Mouse (Mus musculus) cortical plate, adult 2 months (tissue): Measurements from ENCODE around the gene Orm2. TPM values are rescaled to one million over a fixed set of nuclear protein-coding genes. Genes with fewer than 3 reads are reported as not detected.

Experiments
- H3K27ac ChIP-seq: fragments of 200-500 bp; 2 replicates; pipeline ENCODE4 v1.5.1; 2012; ENCODE audit warnings: low read length, control low read depth, inconsistent platforms; ENCODE audit not compliant: insufficient read depth
- H3K4me1 ChIP-seq: fragments of 200-500 bp; 2 replicates; pipeline ENCODE4 v1.6.1; 2011; ENCODE audit warnings: low read length; ENCODE audit not compliant: control insufficient read depth, insufficient read depth
- H3K4me3 ChIP-seq: fragments of 200-500 bp; 2 replicates; pipeline ENCODE4 v1.5.1; 2011; ENCODE audit warnings: mild to moderate bottlenecking, low read length, control low read depth; ENCODE audit not compliant: insufficient read depth
- CTCF ChIP-seq: fragments of 200-500 bp; IDR thresholded peaks from 2 replicates; pipeline ENCODE4 v1.5.1; 2011; ENCODE audit warnings: mild to moderate bottlenecking, control low read depth, low read length; ENCODE audit not compliant: insufficient read depth; ENCODE audit errors: extremely low read depth
- POLR2A ChIP-seq: fragments of 200-500 bp; IDR thresholded peaks from 2 replicates; pipeline ENCODE4 v1.6.1; 2011; ENCODE audit warnings: mild to moderate bottlenecking, low read length, control low read depth; ENCODE audit not compliant: insufficient read depth; ENCODE audit errors: extremely low read depth
- polyA plus RNA-seq: library from polyadenylated mRNA; depleted of rRNA; stranded (reverse); fragments of >200 nt; gene quantifications from 2 replicates; pipeline ENCODE4 v1.2.3, GENCODE M21; 2012; rRNA removed

Gene Orm2
- polyA plus RNA-seq, 1 experiment: not detected

DNA sequence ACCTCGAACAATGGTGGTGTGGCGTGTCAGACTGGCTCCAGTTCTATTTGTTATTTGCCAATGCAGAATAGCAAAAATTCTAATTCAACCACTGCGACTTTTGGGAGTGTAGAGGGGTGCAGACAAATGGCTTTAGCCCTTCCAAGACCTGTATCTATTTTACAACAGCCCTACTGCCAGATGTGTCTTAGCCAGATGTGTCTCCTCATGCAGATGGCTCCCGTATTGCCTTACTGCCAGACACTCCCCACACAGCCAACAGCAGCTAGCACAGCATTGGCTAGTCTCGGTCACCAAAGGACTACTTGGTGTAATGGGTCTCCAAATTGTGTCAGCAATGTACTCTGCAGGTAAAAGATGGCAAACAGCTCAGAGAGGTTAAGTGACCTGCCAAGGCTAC is 49.0 kb downstream of the Orm2 start:
- TF ChIP-seq CTCF: no peak
- no peak for TF ChIP-seq POLR2A
- no peak overlapping the region for H3K27ac ChIP-seq
- no peaks in the 10 kb centered on the region for H3K4me1 ChIP-seq
- H3K4me3 ChIP-seq: no peak overlapping the region

DNA sequence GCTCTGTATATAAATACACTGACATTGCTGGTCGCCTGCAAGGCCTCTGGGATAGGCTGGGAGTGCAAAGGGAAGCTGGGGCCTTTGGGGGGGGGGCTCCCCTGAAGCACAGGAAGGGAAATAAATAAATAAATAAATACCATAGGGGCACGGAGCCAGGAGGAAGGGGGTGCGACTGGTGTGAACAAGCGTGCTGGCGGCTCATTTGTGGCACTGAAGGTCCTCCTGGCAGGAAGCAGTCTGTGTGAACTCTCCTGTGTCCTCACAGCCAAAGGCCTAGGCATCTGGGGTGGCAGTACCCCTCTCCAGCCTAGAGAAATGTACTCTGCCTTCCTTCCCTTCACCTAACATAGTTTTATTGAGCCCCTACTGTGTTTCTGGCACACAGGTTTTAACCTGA is 52.7 kb downstream of the Orm2 start:
- Histone ChIP-seq H3K27ac (no peak overlapping the region), H3K4me3 (no peak overlapping the region), H3K4me1 (no peaks in the 10 kb centered on the region)
- TF ChIP-seq CTCF: no peak
- no peak for TF ChIP-seq POLR2A

Other genes with a start within 250 kb of the Orm2 start
- gene Ambp, start 207.7 kb upstream of the Orm2 start, polyA plus RNA-seq: not detected in 2 replicates
- not detected in 2 replicates for gene Kif12, start 190.3 kb upstream of the Orm2 start, polyA plus RNA-seq
- 3.5 and 4.2 TPM in 2 replicates for gene Col27a1, start 148.4 kb upstream of the Orm2 start, polyA plus RNA-seq
- not detected in 2 replicates for gene Orm1, start 17.9 kb upstream of the Orm2 start, polyA plus RNA-seq
- gene Orm3, start 6.3 kb upstream of the Orm2 start, polyA plus RNA-seq: not detected in 2 replicates
- gene Akna, start 40.9 kb downstream of the Orm2 start, polyA plus RNA-seq: 1.8 and 2.0 TPM in 2 replicates
- 56.2 and 57.5 TPM in 2 replicates for gene Whrn, start 133.5 kb downstream of the Orm2 start, polyA plus RNA-seq
- gene Atp6v1g1, start 182.3 kb downstream of the Orm2 start, polyA plus RNA-seq: 123 and 124 TPM in 2 replicates
- gene Tmem268, start 196.3 kb downstream of the Orm2 start, polyA plus RNA-seq: 11.4 and 13.9 TPM in 2 replicates
- not detected in 2 replicates for gene Gm11213, start 242.8 kb downstream of the Orm2 start, polyA plus RNA-seq